Mouse (Mus musculus) cerebellum, adult 2 months (tissue): ENCODE results near the gene Nrp1. TPM values are rescaled to one million over a fixed set of nuclear protein-coding genes. Genes with fewer than 3 reads are reported as not detected.

ENCODE experiments used
- DNase-seq, 2 experiments: peaks; one replicate each; pipeline ENCODE4 v3.0.0; 2021
- H3K27ac ChIP-seq: fragments of 200-500 bp; 2 replicates; pipeline ENCODE4 v1.5.1; 2012; ENCODE audit warnings: low read length, control low read depth, inconsistent platforms; ENCODE audit not compliant: insufficient read depth
- H3K27me3 ChIP-seq: fragments of 200-500 bp; 2 replicates; pipeline ENCODE4 v1.6.1; 2012; ENCODE audit warnings: inconsistent platforms, mild to moderate bottlenecking, low read length, moderate library complexity; ENCODE audit not compliant: control insufficient read depth, insufficient read depth
- H3K4me1 ChIP-seq: fragments of 200-500 bp; 2 replicates; pipeline ENCODE4 v1.6.1; 2011; ENCODE audit warnings: low read length; ENCODE audit not compliant: control insufficient read depth, insufficient read depth
- H3K4me3 ChIP-seq: fragments of 200-500 bp; replicated peaks from 2 replicates; pipeline ENCODE3; 2011; ENCODE audit warnings: mild to moderate bottlenecking, low read depth, low read length, control low read depth; ENCODE audit not compliant: insufficient read depth
- CTCF ChIP-seq: fragments of 200-500 bp; IDR thresholded peaks from 2 replicates; pipeline ENCODE4 v1.5.1; 2011; ENCODE audit warnings: low read depth, mild to moderate bottlenecking, control low read depth, low read length, moderate library complexity, borderline replicate concordance; ENCODE audit not compliant: insufficient read depth
- POLR2A ChIP-seq: fragments of 200-500 bp; IDR thresholded peaks from 2 replicates; pipeline ENCODE4 v1.6.1; 2011; ENCODE audit warnings: low read length, control low read depth, borderline replicate concordance; ENCODE audit not compliant: insufficient read depth
- WGBS: fragments of 180-500 bp; shearing (Covaris S2); methylation state at CpG from one replicate; pipeline ENCODE4 v1.1.7; 2018; 5-methylcytosine and 5-hydroxymethylcytosine counted together
- polyA plus RNA-seq: library from polyadenylated mRNA; depleted of rRNA; stranded (reverse); fragments of >200 nt; gene quantifications from 2 replicates; pipeline ENCODE4 v1.2.3, GENCODE M21; 2012

The Nrp1 gene
- polyA plus RNA-seq, 1 experiment, result 7.8 TPM

DNA sequence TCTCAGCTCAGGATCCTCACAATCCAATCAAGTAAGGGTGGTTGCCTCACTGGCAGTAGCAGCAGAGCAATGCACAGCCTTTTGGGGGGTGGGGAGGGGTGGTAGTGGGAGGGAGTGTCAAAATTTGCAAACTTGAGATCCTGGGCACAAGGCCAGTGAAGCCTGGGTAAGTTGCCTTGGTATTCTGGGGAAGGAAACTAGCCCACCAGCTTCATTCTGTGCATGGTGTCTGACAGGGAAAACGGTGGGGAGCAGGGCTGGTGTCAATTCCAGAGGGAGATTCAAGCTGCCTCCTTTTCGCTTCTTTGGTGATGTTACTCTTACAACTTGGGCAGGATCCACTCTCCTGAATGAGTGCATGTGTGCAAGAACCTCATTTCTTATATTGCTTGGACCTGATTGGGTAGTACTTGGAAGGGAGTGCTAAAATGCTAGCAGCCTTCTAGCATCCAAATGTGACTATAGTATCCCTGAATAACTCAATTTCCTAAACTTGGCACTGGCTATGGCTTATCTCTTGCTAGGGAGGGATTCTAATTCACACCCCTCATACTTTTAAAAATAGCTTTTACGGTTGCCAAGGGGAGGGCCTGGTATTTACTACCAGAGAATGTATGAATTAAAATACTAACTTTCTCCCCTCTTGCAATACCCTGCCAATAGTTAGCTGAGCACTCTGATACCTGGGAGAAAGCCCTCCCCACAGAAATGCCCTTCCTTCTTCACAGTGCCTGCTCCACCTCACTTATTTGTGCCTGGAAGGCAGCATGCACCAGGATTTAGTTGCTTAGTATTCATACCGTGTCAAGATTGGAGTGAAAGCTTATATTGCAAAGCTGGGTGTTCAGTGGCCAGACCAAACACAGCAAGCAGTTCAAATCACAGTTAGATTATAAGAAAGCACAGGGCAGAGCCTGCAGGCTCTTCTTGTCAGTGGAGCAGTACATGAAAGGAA lies 57.6 kb downstream of the Nrp1 start:
- Histone ChIP-seq H3K4me3 (no peak overlapping the region), H3K27me3 (no peaks in the 10 kb centered on the region), H3K4me1 (no peaks in the 10 kb centered on the region), H3K27ac (no peak overlapping the region)
- DNase-seq, result no peak
- no peak for TF ChIP-seq POLR2A
- WGBS, result 25% methylated on average over 4 of the region's 4 CpGs

GRCm38 (mm10) chr8:128416896-128417295 lies 58.5 kb downstream of the Nrp1 start:
- WGBS, result 84% methylated on average over 2 of the region's 2 CpGs
- Histone ChIP-seq H3K27me3 (no peaks in the 10 kb centered on the region), H3K4me3 (no peak overlapping the region), H3K27ac (no peak overlapping the region), H3K4me1 (no peaks in the 10 kb centered on the region)
- TF ChIP-seq CTCF, result no peak
- no peak for TF ChIP-seq POLR2A
- DNase-seq, result no peak

GRCm38 (mm10) chr8:128417956-128418796 lies 59.8 kb downstream of the Nrp1 start:
- TF ChIP-seq POLR2A (no peak), CTCF (no peak)
- Histone ChIP-seq H3K4me1 (no peaks in the 10 kb centered on the region), H3K4me3 (no peak overlapping the region), H3K27me3 (no peaks in the 10 kb centered on the region), H3K27ac (no peak overlapping the region)
- DNase-seq, result no peak
- 65% methylated on average over 10 of the region's 10 CpGs for WGBS

DNA sequence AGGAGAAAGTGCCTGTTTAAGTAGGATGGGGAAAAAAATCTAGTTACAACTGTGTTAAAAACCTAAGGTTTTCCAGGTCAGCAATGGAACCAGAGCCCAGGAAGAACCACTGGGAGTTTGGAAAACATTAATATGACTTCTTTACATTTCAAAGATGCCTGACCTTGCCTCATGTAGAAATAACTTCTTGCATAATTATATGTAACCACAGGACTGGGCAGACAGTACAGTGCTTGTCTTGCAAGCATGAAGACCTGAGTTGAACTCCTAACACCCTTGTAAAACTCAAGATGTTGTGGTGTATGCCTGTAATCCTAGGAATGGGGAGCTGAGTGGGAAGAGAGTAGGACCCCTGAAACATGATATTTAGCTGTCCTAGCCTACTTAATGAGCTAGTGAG lies 61.6 kb downstream of the Nrp1 start:
- H3K4me1 ChIP-seq, result no peaks in the 10 kb centered on the region
- DNase-seq, result no peak

DNA sequence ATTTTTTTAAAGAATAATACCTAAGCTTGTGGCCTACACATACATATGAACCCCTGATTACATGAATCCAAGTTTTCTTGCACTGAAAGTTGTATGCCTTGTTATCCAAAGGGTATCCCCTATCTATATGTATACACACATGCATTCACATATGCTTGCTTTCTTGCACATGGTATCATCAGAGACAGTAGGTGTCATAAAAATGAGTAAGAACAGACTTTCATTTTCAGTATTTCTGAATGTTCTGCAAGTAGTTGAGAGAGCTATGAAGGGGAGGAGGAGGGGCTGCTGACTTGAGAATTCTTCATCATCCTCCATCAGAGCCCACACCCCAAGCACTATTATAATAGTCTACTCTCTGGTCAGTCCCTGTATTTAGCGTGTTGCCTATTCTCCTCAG lies 62.0 kb downstream of the Nrp1 start:
- TF ChIP-seq CTCF, result no peak
- TF ChIP-seq POLR2A, result no peak
- no peak overlapping the region for H3K4me3 ChIP-seq
- 90% methylated on average over 1 of the region's 1 CpGs for WGBS
- H3K27ac ChIP-seq, result no peak overlapping the region
- no peaks in the 10 kb centered on the region for H3K4me1 ChIP-seq
- H3K27me3 ChIP-seq, result no peaks in the 10 kb centered on the region
- no peak for DNase-seq

More for the DNA sequence above, 61.6 kb downstream of the Nrp1 start:
- no peak for TF ChIP-seq CTCF
- TF ChIP-seq POLR2A, result no peak
- Histone ChIP-seq H3K27ac (no peak overlapping the region), H3K4me3 (no peak overlapping the region), H3K27me3 (no peaks in the 10 kb centered on the region)

GRCm38 (mm10) chr8:128423813-128424212 lies 65.4 kb downstream of the Nrp1 start:
- Histone ChIP-seq H3K4me3 (no peak overlapping the region), H3K27me3 (no peaks in the 10 kb centered on the region), H3K4me1 (no peaks in the 10 kb centered on the region), H3K27ac (no peak overlapping the region)
- DNase-seq, result no peak
- TF ChIP-seq POLR2A, result no peak
- TF ChIP-seq CTCF, result no peak

GRCm38 (mm10) chr8:128424626-128425333 lies 66.4 kb downstream of the Nrp1 start:
- Histone ChIP-seq H3K4me3 (no peak overlapping the region), H3K27ac (no peak overlapping the region), H3K27me3 (no peaks in the 10 kb centered on the region), H3K4me1 (no peaks in the 10 kb centered on the region)
- no peak for DNase-seq
- 81% methylated on average over 7 of the region's 7 CpGs for WGBS
- TF ChIP-seq CTCF (no peak), POLR2A (no peak)
